Mouse (Mus musculus) C2C12 (cell line): ENCODE data around the gene Tmem60.

ENCODE experiments used
- CEBPB ChIP-seq: IDR thresholded peaks from one replicate; pipeline ENCODE4 v1.6.1; 2011; ENCODE audit warnings: low read depth, mild to moderate bottlenecking, control low read depth, moderate library complexity
- CTCF ChIP-seq: IDR thresholded peaks from one replicate; pipeline ENCODE4 v1.5.1; 2011; ENCODE audit not compliant: control insufficient read depth, insufficient read depth, insufficient read length
- MAX ChIP-seq: IDR thresholded peaks from one replicate; pipeline ENCODE4 v1.6.1; 2011; ENCODE audit warnings: mild to moderate bottlenecking, control low read depth
- MYOD1 ChIP-seq: IDR thresholded peaks from one replicate; pipeline ENCODE4 v1.6.1; 2011; ENCODE audit warnings: low read depth; ENCODE audit not compliant: control insufficient read depth, insufficient read length
- MYOG ChIP-seq: IDR thresholded peaks from one replicate; pipeline ENCODE4 v1.6.1; 2011; ENCODE audit not compliant: control insufficient read depth, insufficient read length; ENCODE audit errors: extremely low read depth
- USF1 ChIP-seq: IDR thresholded peaks from one replicate; pipeline ENCODE4 v1.6.1; 2011; ENCODE audit warnings: low read depth, mild to moderate bottlenecking, control low read depth, moderate library complexity

- TF ChIP-seq CTCF (no peak), USF1 (peak; percentile 63), CEBPB (no peak), MYOG (no peak), MAX (no peak), MYOD1 (no peak)
Measured at GRCm38 (mm10) chr5:20884036-20884620, 2.1 kb downstream of the Tmem60 start.
